Mouse (Mus musculus) stomach, postnatal 0 days (tissue): Measurements from ENCODE around the gene Erich6b.

ENCODE experiments used
- CTCF ChIP-seq: IDR thresholded peaks from 2 replicates; pipeline ENCODE4 v1.5.1; 2016; ENCODE audit warnings: antibody characterized with exemption, low read depth, mild to moderate bottlenecking, moderate library complexity
- EP300 ChIP-seq: optimal IDR thresholded peaks from 2 replicates; pipeline ENCODE3; 2016; ENCODE audit warnings: antibody characterized with exemption

DNA sequence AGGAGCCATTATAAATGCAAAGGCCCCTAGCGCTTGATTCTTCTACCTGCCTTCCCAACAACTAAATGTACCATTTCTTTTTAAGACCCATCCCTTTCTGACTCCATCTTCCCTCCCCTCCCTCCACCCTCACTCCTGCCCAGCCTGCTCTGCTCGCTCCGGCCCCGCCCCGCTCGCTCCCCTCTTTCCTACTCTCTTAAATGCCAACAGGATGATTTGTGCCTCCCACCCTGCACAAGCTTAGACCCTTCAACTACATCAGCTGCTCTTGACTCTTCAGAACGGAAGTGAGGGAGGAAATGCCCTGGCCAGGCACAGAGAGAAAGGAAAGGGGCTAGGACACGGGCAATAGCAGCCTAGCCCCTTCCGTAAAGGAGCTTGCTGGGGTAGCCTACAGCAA is 4.0 kb downstream of the Erich6b start:
- no peak for TF ChIP-seq CTCF
- no peak for TF ChIP-seq EP300
